ENCODE assay signal across 19 mouse cellular contexts in the genomic region with DNA sequence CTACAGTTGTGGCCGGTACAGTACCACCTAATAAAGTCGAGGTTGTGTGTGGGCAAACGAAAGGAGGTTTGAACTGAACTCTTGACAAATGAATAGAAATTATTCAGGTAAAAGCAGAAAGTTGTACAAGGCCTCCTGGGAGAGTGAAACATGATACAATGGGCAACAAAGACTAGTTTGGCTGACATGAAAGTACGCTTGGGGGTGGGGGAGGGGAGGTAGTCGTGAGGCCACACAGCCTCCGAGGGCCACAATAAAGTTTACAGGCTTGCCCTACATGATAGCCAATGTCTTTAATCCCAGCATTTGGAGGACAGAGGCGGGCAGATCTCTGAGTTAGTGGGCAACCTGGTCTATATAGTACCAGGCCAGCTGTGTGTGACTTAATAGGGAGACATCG. TPM values are rescaled to one million over a fixed set of nuclear protein-coding genes. Genes with fewer than 3 reads are reported as not detected.
DNase-seq lines count a peak whose midpoint lies in the region; ATAC-seq and TF ChIP-seq lines count a peak whose summit lies in the region.
"Had no signal": no experiment of that assay in that cellular context is flagged by ENCODE, and none has a peak within 500 bp of the region (broad histone marks: within the 10 kb centered on the region; RNA-seq: fewer than 3 reads in every experiment).

No protein-coding gene starts in this region.

- TF ChIP-seq CTCF in forebrain, postnatal 0 days (IDR thresholded peaks at IDR 0.05; ENCODE audit: low read depth), result no peak

- H3K9ac ChIP-seq in forebrain, postnatal 0 days, result no peak overlapping the region
- H3K9ac ChIP-seq in hindbrain, embryonic 11.5 days (ENCODE audit: low read depth, low read length), result no peak overlapping the region
- H3K9ac ChIP-seq in hindbrain, embryonic 16.5 days (ENCODE audit: low read depth, low read length), result no peak overlapping the region

- H3K4me3 ChIP-seq in forebrain, embryonic 10.5 days, result no peak overlapping the region
- H3K4me3 ChIP-seq in forebrain, postnatal 0 days (ENCODE audit: low read depth, low read length), result no peak overlapping the region
- no peak overlapping the region for H3K4me3 ChIP-seq in hindbrain, embryonic 11.5 days (ENCODE audit: low read depth, low read length)
- no peak overlapping the region for H3K4me3 ChIP-seq in hindbrain, embryonic 16.5 days (ENCODE audit: low read length)

- DNase-seq in forebrain, embryonic 10.5 days (ENCODE audit: extremely low spot score, low spot score), result no peak
- DNase-seq in forebrain, postnatal 0 days, result no peak
- DNase-seq in hindbrain, embryonic 11.5 days (ENCODE audit: low spot score), result peak; percentile 35
- peak; percentile 50 for DNase-seq in embryo, embryonic 10 days (ENCODE audit: low spot score)
- DNase-seq in forelimb bud, embryonic 11.5 days (ENCODE audit: low read depth, low spot score), result peak; percentile 54
- DNase-seq in adrenal gland, postnatal 25 days, result no peak
- DNase-seq: cerebellum, adult 11-12 months; kidney, postnatal 14 days; liver had no signal

- peaks cover 4% of the 10 kb centered on the region; the same call in 1 of the 2 replicates for H3K9me3 ChIP-seq in forebrain, embryonic 10.5 days
- H3K9me3 ChIP-seq in forebrain, postnatal 0 days (ENCODE audit: low read length), result no peaks in the 10 kb centered on the region
- H3K9me3 ChIP-seq in hindbrain, embryonic 11.5 days (ENCODE audit: control insufficient read depth, low read length), result no peaks in the 10 kb centered on the region
- no peaks in the 10 kb centered on the region for H3K9me3 ChIP-seq in hindbrain, embryonic 16.5 days (ENCODE audit: control insufficient read depth, low read length)

- 41% methylated on average over 8 of the region's 8 CpGs for WGBS in forebrain, embryonic 10.5 days
- 38% methylated on average over 8 of the region's 8 CpGs for WGBS in forebrain, postnatal 0 days
- 33% methylated on average over 8 of the region's 8 CpGs for WGBS in hindbrain, embryonic 11.5 days
- 39% methylated on average over 8 of the region's 8 CpGs for WGBS in hindbrain, embryonic 16.5 days

- no peak for ATAC-seq in forebrain, postnatal 0 days
- no peak for ATAC-seq in hindbrain, embryonic 11.5 days (ENCODE audit: low FRiP score)
- no peak for ATAC-seq in hindbrain, embryonic 16.5 days
- ATAC-seq in activated CD4-positive, CD25-positive, alpha-beta regulatory T cell, adult 4 months, result no peak
- ATAC-seq: intestine, postnatal 0 days; midbrain, embryonic 16.5 days had no signal

- H3K4me2 ChIP-seq in forebrain, postnatal 0 days (ENCODE audit: low read depth), result no peak overlapping the region
- 0 out of 2 replicates have a peak overlapping the region, but pooled peaks have one; percentile 3 for H3K4me2 ChIP-seq in hindbrain, embryonic 11.5 days (replicated peaks; ENCODE audit: low read depth, low read length)
- no peak overlapping the region for H3K4me2 ChIP-seq in hindbrain, embryonic 16.5 days (ENCODE audit: low read length)

- 0 out of 2 replicates have a peak, but pooled peaks cover 8% of the 10 kb centered on the region for H3K36me3 ChIP-seq in forebrain, embryonic 10.5 days (replicated peaks)
- H3K36me3 ChIP-seq in forebrain, postnatal 0 days (ENCODE audit: insufficient read depth), result peaks cover 3% of the 10 kb centered on the region; the same call in 1 of the 2 replicates
- H3K36me3 ChIP-seq in hindbrain, embryonic 11.5 days (ENCODE audit: control insufficient read depth, insufficient read depth, low read length), result no peaks in the 10 kb centered on the region
- H3K36me3 ChIP-seq in hindbrain, embryonic 16.5 days (ENCODE audit: control insufficient read depth, insufficient read depth, low read length), result no peaks in the 10 kb centered on the region

- peaks cover 14% of the 10 kb centered on the region; the same call in 1 of the 2 replicates for H3K27me3 ChIP-seq in forebrain, embryonic 10.5 days (ENCODE audit: poor library complexity, severe bottlenecking)
- no peaks in the 10 kb centered on the region for H3K27me3 ChIP-seq in forebrain, postnatal 0 days (ENCODE audit: insufficient read depth, low read length)
- H3K27me3 ChIP-seq in hindbrain, embryonic 11.5 days (ENCODE audit: control insufficient read depth, insufficient read depth, low read length), result no peaks in the 10 kb centered on the region
- H3K27me3 ChIP-seq in hindbrain, embryonic 16.5 days (replicated peaks; ENCODE audit: control insufficient read depth, insufficient read depth, low read length), result no peaks in the 10 kb centered on the region
- H3K27me3 ChIP-seq: CH12.LX had no signal

- peak overlapping the region; percentile 88 for H3K27ac ChIP-seq in forebrain, embryonic 10.5 days
- H3K27ac ChIP-seq in forebrain, postnatal 0 days (ENCODE audit: low read depth, low read length), result no peak overlapping the region
- no peak overlapping the region for H3K27ac ChIP-seq in hindbrain, embryonic 11.5 days (ENCODE audit: low read depth, low read length)
- H3K27ac ChIP-seq in hindbrain, embryonic 16.5 days (ENCODE audit: low read depth, low read length), result no peak overlapping the region

- peaks cover 39% of the 10 kb centered on the region for H3K4me1 ChIP-seq in forebrain, embryonic 10.5 days
- no peaks in the 10 kb centered on the region for H3K4me1 ChIP-seq in forebrain, postnatal 0 days (ENCODE audit: insufficient read depth)
- H3K4me1 ChIP-seq in hindbrain, embryonic 11.5 days (replicated peaks; ENCODE audit: control insufficient read depth, insufficient read depth, low read length), result peaks cover 11% of the 10 kb centered on the region; the same call in 1 of the 2 replicates
- H3K4me1 ChIP-seq in hindbrain, embryonic 16.5 days (ENCODE audit: control insufficient read depth, insufficient read depth, low read depth, low read length), result peaks cover 14% of the 10 kb centered on the region

RNA-seq across cellular contexts. Expression of gene Gpx7, which starts 0.9 kb away (rescaled TPM):
- polyA plus RNA-seq in forebrain, embryonic 10.5 days (2016; fragmentation: Nextera tagmentation; extraction: Ambion mirVana), result 30.5 and 34.8 TPM in 2 replicates
- 24.1 and 38.5 TPM in 2 replicates for total RNA-seq in forebrain, postnatal 0 days (2014; rRNA removed)
- 37.5 and 46.4 TPM in 2 replicates for polyA plus RNA-seq in forebrain, postnatal 0 days (2015; fragmentation: Nextera tagmentation; extraction: Ambion mirVana)
- polyA plus RNA-seq in hindbrain, embryonic 11.5 days (2014; fragmentation: Nextera tagmentation; extraction: Ambion mirVana), result 47.3 and 52.8 TPM in 2 replicates
- 38.6 and 39.1 TPM in 2 replicates for polyA plus RNA-seq in hindbrain, embryonic 16.5 days (2015; fragmentation: Nextera tagmentation; extraction: Ambion mirVana)
- 7.3 and 8.7 TPM in 2 replicates for total RNA-seq in adrenal gland, postnatal 25 days (2021)
- 1 to 10 TPM; 1.7 to 4.3 TPM for polyA plus RNA-seq in activated CD4-positive, CD25-positive, alpha-beta regulatory T cell, adult 4 months (2017; shearing (Covaris generic))
- total RNA-seq: CH12.LX had no signal

RNA-seq across cellular contexts. Expression of gene Shisal2a, which starts 24.5 kb away (rescaled TPM):
- 1.7 and 1.8 TPM in 2 replicates for polyA plus RNA-seq in forebrain, embryonic 10.5 days (2016; fragmentation: Nextera tagmentation; extraction: Ambion mirVana)
- 1.9 TPM in 1 of 2 replicates, not detected in the other for total RNA-seq in forebrain, postnatal 0 days (2014; rRNA removed)
- polyA plus RNA-seq in forebrain, postnatal 0 days (2015; fragmentation: Nextera tagmentation; extraction: Ambion mirVana), result 3.0 and 4.9 TPM in 2 replicates
- 2.0 and 3.2 TPM in 2 replicates for polyA plus RNA-seq in hindbrain, embryonic 11.5 days (2014; fragmentation: Nextera tagmentation; extraction: Ambion mirVana)
- polyA plus RNA-seq in hindbrain, embryonic 16.5 days (2015; fragmentation: Nextera tagmentation; extraction: Ambion mirVana), result 4.5 and 5.7 TPM in 2 replicates
- 4.1 and 4.5 TPM in 2 replicates for total RNA-seq in adrenal gland, postnatal 25 days (2021)
- not detected for polyA plus RNA-seq in activated CD4-positive, CD25-positive, alpha-beta regulatory T cell, adult 4 months (2017; shearing (Covaris generic))
- total RNA-seq: CH12.LX; common myeloid progenitor, adult 5-6 weeks; gastrocnemius, adult 8-10 months; heart, postnatal 14 days; layer of hippocampus, postnatal 14 days had no signal
- polyA plus RNA-seq: spleen, adult 2 months had no signal

RNA-seq across cellular contexts. Expression of gene Tut4, which starts 51.6 kb away (rescaled TPM):
- 83.3 and 85.1 TPM in 2 replicates for polyA plus RNA-seq in forebrain, embryonic 10.5 days (2016; fragmentation: Nextera tagmentation; extraction: Ambion mirVana)
- 87.8 and 89.2 TPM in 2 replicates for total RNA-seq in forebrain, postnatal 0 days (2014; rRNA removed)
- 19.8 and 37.2 TPM in 2 replicates for polyA plus RNA-seq in forebrain, postnatal 0 days (2015; fragmentation: Nextera tagmentation; extraction: Ambion mirVana)
- 65.8 and 105 TPM in 2 replicates for polyA plus RNA-seq in hindbrain, embryonic 11.5 days (2014; fragmentation: Nextera tagmentation; extraction: Ambion mirVana)
- polyA plus RNA-seq in hindbrain, embryonic 16.5 days (2015; fragmentation: Nextera tagmentation; extraction: Ambion mirVana), result 40.3 and 41.5 TPM in 2 replicates
- total RNA-seq in adrenal gland, postnatal 25 days (2021), result 48.8 and 52.5 TPM in 2 replicates
- 10 to 100 TPM; 56.1 to 74.4 TPM for polyA plus RNA-seq in activated CD4-positive, CD25-positive, alpha-beta regulatory T cell, adult 4 months (2017; shearing (Covaris generic))

Comparison
In these comparisons a context has a peak if more than half of its experiments do, and no peak if none do; other contexts are left out.
1. DNase-seq: peak in hindbrain, embryonic 11.5 days (single experiment), embryo, embryonic 10 days (single experiment) and forelimb bud, embryonic 11.5 days (single experiment); none in forebrain, embryonic 10.5 days (single experiment), forebrain, postnatal 0 days (single experiment) and adrenal gland, postnatal 25 days (single experiment).